Mouse (Mus musculus) left cerebral cortex, postnatal 10 days (tissue): ENCODE measurements at regions not wholly inside any gene's neighbourhood (a gene's known extent, or its start where the extent isn't known, plus 50 kb on each side); places are given as distances from the start of the nearest gene placed in this dataset.
"Not testable (repeated sequence)": the region's sequence is repeated elsewhere in the genome, so short reads cannot be mapped to it uniquely, and the experiment has no call there.

Source experiments
- DNase-seq, 2 experiments: peaks; one replicate each; pipeline ENCODE4 v3.0.0; 2021 to 2022; ENCODE audit warnings: low spot score in 2 of 2, mixed read lengths in 1 of 2; ENCODE audit errors: extremely low spot score in 1 of 2
- intact Hi-C: fragments of 180-260 bp; cut with DNase I; formaldehyde crosslinking; loops from one replicate; pipeline ENCODE4 v1.15.1; 2025

- no peak for DNase-seq
- intact Hi-C loops, result no loop called here
Measured at GRCm38 (mm10) chr10:33715701-33716250, 70.7 kb downstream of the Sult3a2 start.

GRCm38 (mm10) chr10:33708656-33709055 lies 77.8 kb downstream of the Sult3a2 start:
- intact Hi-C loops, result loop anchor here (10.0 kb wide), 1 partner anchor 84 kb away; the partner anchor contains the start of gene Clvs2
- DNase-seq, result not testable (repeated sequence)

- not testable (repeated sequence) for DNase-seq
- intact Hi-C loops, result loop anchor here (10.0 kb wide), 1 partner anchor 79 kb away; the partner anchor contains the start of gene Clvs2
Measured at GRCm38 (mm10) chr10:33704245-33704644, 79.7 kb upstream of the Clvs2 start.

- DNase-seq, result peak; percentile 67 to 76
- intact Hi-C loops, result loop anchor here (10.0 kb wide), 1 partner anchor 79 kb away; the partner anchor contains the start of gene Clvs2
Measured at GRCm38 (mm10) chr10:33703420-33703819, 78.9 kb upstream of the Clvs2 start.
